Mouse (Mus musculus) neural tube, embryonic 14.5 days (tissue): ENCODE results near the gene Sstr5. TPM values are rescaled to one million over a fixed set of nuclear protein-coding genes. Genes with fewer than 3 reads are reported as not detected.

Experiments used
- ATAC-seq: fragments of 200-750 bp; cut with Nextera tagmentation; 2 replicates; pipeline ENCODE4 v1.8.0; 2017; ENCODE audit warnings: low read depth, mild to moderate bottlenecking, moderate TSS enrichment, moderate library complexity
- H3K27ac ChIP-seq: fragments of 300-500 bp; sonication (generic); 2 replicates; pipeline ENCODE4 v1.5.1; 2014; ENCODE audit warnings: low read depth, mild to moderate bottlenecking, control low read depth, low read length, moderate library complexity, mixed read lengths
- H3K27me3 ChIP-seq: fragments of 300-500 bp; sonication (generic); 2 replicates; pipeline ENCODE4 v1.6.1; 2014; ENCODE audit warnings: low read length; ENCODE audit not compliant: control insufficient read depth, insufficient read depth
- H3K36me3 ChIP-seq: fragments of 300-500 bp; sonication (generic); 2 replicates; pipeline ENCODE4 v1.6.1; 2014; ENCODE audit warnings: low read length, mixed read lengths; ENCODE audit not compliant: control insufficient read depth, insufficient read depth
- H3K4me1 ChIP-seq: fragments of 300-500 bp; sonication (generic); 2 replicates; pipeline ENCODE4 v1.6.1; 2014; ENCODE audit warnings: low read length; ENCODE audit not compliant: control insufficient read depth, insufficient read depth
- H3K4me2 ChIP-seq: fragments of 300-500 bp; sonication (generic); 2 replicates; pipeline ENCODE4 v1.6.1; 2014; ENCODE audit warnings: mild to moderate bottlenecking, low read depth, low read length, control low read depth
- H3K4me3 ChIP-seq: fragments of 300-500 bp; sonication (generic); 2 replicates; pipeline ENCODE4 v1.5.1; 2014; ENCODE audit warnings: low read depth, low read length, control low read depth, mixed read lengths
- H3K9ac ChIP-seq: fragments of 300-500 bp; sonication (generic); replicated peaks from 2 replicates; pipeline ENCODE4 v1.6.1; 2014; ENCODE audit warnings: low read depth, mild to moderate bottlenecking, control low read depth, low read length, mixed read lengths
- H3K9me3 ChIP-seq: fragments of 300-500 bp; sonication (generic); 2 replicates; pipeline ENCODE4 v1.6.1; 2016; ENCODE audit warnings: low read length; ENCODE audit not compliant: control insufficient read depth
- WGBS: fragments of 180-500 bp; shearing (Covaris S2); extraction: QIAGEN DNeasy Blood & Tissue Kit; methylation state at CpG from one replicate; pipeline ENCODE4 v1.1.7; 2014; 5-methylcytosine and 5-hydroxymethylcytosine counted together
- polyA plus RNA-seq: library from polyadenylated mRNA; unstranded; fragments of >200 nt; fragmentation: Nextera tagmentation; extraction: Ambion mirVana; gene quantifications from 2 replicates; pipeline ENCODE4 v1.2.1, GENCODE M21; 2014

The Sstr5 gene
- polyA plus RNA-seq, 1 experiment from 2014 or later = 0.55 TPM

DNA sequence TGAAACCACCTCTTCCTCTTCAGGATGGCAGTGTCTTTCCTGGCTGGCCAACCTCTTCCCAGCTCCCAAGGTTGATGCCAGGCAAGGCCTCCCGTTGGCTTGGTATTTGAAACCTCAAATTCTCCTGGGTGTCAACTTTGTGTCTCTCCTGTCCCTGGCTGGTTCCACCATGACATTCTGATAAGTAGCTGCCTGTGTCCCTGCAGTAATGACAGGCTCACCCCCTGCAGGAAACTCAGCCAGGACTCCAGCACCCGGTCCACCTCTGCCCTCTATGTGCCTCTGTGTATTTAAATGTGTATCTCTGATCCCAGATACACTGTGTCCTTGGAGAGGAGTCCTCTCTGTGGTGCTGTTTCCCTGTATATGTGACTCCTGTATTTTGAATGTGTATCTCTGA, 30.8 kb downstream of the Sstr5 start:
- no peak overlapping the region for H3K9ac ChIP-seq
- peaks cover 7% of the 10 kb centered on the region; the same call in 1 of the 2 replicates for H3K4me1 ChIP-seq
- no peaks in the 10 kb centered on the region for H3K36me3 ChIP-seq
- H3K27me3 ChIP-seq = no peaks in the 10 kb centered on the region
- no peak for ATAC-seq
- no peak overlapping the region for H3K27ac ChIP-seq
- H3K4me2 ChIP-seq = no peak overlapping the region
- WGBS = 83% methylated on average over 2 of the region's 2 CpGs
- H3K4me3 ChIP-seq = no peak overlapping the region
- no peaks in the 10 kb centered on the region for H3K9me3 ChIP-seq

DNA sequence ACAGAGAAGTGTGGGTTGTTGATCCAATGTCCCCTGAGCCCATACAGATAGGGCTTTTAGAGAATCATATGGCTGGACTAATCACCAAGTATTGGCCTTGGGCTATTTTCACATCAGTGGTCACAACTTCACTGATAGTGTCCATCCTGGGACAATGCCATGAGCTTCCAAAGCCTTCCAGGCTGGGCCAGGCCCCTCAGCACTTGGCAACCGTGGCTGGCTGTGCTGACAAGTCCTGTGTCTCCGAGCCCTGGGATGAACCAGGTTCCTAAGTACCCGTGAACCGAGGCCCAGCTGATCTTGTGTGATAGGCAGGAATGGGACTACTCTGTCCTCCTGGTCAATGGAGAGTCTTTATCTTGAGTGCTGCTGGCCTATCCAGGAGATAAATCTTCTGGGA, 33.0 kb downstream of the Sstr5 start:
- Histone ChIP-seq H3K27me3 (no peaks in the 10 kb centered on the region), H3K9ac (no peak overlapping the region), H3K27ac (no peak overlapping the region), H3K4me2 (no peak overlapping the region), H3K4me1 (peaks cover 7% of the 10 kb centered on the region; the same call in 1 of the 2 replicates), H3K9me3 (no peaks in the 10 kb centered on the region), H3K36me3 (no peaks in the 10 kb centered on the region), H3K4me3 (no peak overlapping the region)
- 87% methylated on average over 4 of the region's 4 CpGs for WGBS
- ATAC-seq = no peak

DNA sequence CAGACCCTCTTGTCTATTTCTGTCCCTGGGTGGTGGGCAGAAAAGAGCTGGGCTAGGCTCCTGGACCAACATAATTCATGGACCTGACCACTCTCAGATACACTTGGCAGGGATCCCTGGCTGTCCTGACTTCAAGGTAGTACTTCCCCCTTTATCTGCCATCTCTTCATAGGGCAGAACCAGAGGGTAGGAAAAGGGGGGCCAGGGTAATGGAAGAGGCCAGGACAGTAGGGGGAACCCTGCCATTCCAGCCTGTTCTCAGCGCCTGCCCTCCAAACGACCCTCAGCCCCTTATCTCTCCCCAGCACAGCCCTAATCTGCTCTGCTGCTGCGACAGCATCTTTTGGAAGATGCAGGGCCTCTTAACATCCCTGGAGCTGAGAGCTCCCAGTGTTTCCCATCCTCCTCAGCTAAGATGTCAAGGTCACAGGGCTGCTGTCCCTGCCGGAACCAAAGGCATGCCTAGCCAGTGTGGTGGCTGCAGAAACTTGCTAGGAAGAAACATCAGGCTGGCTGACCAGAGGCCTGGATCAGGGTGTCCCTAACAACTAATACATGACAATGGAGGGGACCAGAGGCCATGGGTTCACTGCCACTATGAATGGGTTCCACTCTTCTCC, 33.7 kb downstream of the Sstr5 start:
- Histone ChIP-seq H3K27me3 (no peaks in the 10 kb centered on the region), H3K27ac (no peak overlapping the region), H3K9ac (no peak overlapping the region), H3K4me2 (no peak overlapping the region), H3K9me3 (no peaks in the 10 kb centered on the region), H3K4me1 (peaks cover 7% of the 10 kb centered on the region; the same call in 1 of the 2 replicates), H3K4me3 (no peak overlapping the region), H3K36me3 (no peaks in the 10 kb centered on the region)
- 58% methylated on average over 4 of the region's 4 CpGs for WGBS
- ATAC-seq = no peak

DNA sequence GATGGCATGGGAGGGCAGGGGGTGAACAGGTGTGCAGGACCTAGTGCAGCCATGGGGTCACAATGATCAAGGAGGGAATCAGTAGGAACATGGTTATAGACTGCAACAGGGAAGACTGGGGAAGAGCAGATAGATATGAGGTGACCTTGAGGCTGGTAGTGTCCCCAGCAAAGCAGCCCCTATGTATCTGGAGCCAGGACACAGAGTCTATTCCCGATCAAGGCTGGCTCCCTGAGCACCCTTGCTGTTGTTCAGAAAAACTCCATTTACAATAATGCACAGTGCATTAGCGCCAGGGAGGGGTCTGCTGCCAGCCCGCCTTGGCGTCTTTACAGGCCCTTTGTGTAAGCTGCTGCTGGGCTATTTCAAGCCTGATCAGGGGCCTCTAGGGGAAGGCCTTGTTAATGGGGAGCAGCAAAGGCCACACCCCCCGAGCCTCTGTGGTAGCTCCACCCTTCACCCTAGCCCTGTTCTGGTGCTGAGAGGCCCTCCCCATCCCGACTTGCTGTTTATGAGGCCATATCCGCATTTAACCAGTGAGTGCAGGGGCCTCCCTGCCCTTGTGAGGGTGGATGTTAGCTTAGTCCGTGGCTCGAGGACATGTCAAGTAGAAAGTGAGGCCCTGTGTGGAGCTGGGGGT, 34.7 kb downstream of the Sstr5 start:
- WGBS = 8% methylated on average over 9 of the region's 9 CpGs

DNA sequence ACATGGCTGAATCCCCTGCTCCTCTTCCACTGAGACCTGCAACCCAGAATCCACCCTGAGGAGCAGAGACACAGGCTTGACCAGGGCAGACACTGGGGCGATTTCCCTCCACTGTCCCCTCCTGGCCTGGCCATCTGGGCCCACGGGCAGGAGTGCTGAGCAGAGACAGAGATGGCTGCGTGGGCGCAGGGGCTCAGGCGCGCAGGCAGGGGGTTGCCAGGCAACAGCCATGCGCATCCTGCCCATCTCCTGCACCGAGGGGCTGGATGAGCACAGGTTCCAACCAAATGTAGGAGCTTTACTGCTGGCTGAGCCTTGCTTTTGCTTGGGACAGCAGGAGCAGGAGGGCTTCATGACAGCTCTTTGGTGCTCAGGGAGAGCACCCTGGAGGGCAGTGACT, 40.5 kb downstream of the Sstr5 start:
- Histone ChIP-seq H3K27ac (no peak overlapping the region), H3K9ac (no peak overlapping the region; the same call in 1 of the 2 replicates), H3K4me1 (0 out of 2 replicates have a peak, but pooled peaks cover 5% of the 10 kb centered on the region), H3K4me3 (no peak overlapping the region), H3K36me3 (no peaks in the 10 kb centered on the region), H3K27me3 (no peaks in the 10 kb centered on the region), H3K9me3 (no peaks in the 10 kb centered on the region), H3K4me2 (no peak overlapping the region)
- no peak for ATAC-seq
- 28% methylated on average over 8 of the region's 8 CpGs for WGBS

More for the DNA sequence above, 34.7 kb downstream of the Sstr5 start:
- Histone ChIP-seq H3K4me3 (no peak overlapping the region), H3K4me1 (peaks cover 7% of the 10 kb centered on the region; the same call in 1 of the 2 replicates), H3K4me2 (no peak overlapping the region), H3K27ac (no peak overlapping the region), H3K9ac (no peak overlapping the region), H3K36me3 (no peaks in the 10 kb centered on the region), H3K9me3 (no peaks in the 10 kb centered on the region), H3K27me3 (no peaks in the 10 kb centered on the region)
- ATAC-seq = peak; percentile 75; the same call in 1 of the 2 replicates

DNA sequence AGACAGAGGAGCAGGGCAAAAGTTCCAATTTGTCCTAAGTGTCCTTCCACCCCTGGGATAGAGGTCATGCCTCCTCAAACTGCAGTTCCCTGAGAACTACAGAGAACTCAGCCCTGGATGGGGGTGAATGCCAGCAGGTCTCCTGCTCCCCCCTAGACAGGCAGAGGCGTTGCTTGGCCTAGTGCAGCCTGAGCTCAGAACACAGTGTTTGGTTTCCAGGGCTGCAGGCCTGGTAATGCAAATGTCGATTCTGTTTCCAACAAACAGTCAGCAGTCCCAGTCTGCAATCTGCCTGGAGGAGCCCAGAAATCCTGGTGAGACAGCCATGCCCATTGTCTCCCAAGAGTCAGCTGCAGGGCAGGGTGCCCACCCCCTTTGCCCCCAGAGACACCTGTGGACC, 42.8 kb downstream of the Sstr5 start, which contains the start of gene Tekt4:
TSS of gene Tekt4 (plus strand) at position 344 of the 400 bp plus-strand sequence.
- Histone ChIP-seq H3K4me1 (0 out of 2 replicates have a peak, but pooled peaks cover 5% of the 10 kb centered on the region), H3K27ac (no peak within 1 kb of the TSS), H3K4me2 (no peak within 1 kb of the TSS), H3K9ac (no peak within 1 kb of the TSS), H3K36me3 (no peaks in the 10 kb centered on the region), H3K4me3 (no peak within 1 kb of the TSS), H3K27me3 (no peaks in the 10 kb centered on the region), H3K9me3 (no peaks in the 10 kb centered on the region)
- ATAC-seq = no peak
- WGBS = 60% methylated on average over 2 of the region's 2 CpGs

DNA sequence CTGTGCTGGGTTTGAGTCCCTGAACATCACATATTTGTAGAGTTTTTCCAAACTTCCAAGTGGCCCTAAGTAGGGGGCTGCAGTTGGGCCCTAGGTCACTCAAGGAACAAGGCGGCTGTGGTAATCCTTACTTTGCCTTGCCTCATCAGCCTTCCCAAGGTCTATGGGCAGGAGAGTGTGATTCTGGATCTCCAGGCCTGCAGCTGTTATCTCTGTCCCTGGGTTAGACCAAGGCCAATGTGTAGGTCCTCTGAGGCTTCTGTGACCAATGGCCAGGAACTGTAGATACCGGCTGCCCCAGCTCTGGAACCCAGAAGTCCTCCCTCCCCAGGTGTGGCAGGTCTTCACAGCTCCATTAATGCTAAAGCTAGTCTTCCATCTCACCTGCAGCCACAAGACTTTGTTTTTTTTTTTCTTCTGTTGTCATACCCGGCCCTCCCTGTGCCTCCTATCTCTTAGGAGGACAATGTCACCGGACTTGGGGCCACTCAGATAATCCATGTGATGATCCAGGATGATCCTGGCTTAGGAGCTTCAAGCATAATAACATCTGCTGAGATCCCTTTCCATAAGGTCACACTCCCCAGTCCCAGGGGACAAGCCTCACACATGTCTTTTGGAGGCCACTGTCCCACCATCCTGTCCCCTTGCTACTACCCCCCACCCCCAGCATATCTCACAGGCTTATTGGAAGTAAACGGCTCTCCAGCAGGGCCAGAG, 44.7 kb downstream of the Sstr5 start:
- no peaks in the 10 kb centered on the region for H3K27me3 ChIP-seq
- no peaks in the 10 kb centered on the region for H3K9me3 ChIP-seq
- no peak overlapping the region for H3K27ac ChIP-seq
- H3K4me3 ChIP-seq = no peak overlapping the region
- no peak overlapping the region for H3K9ac ChIP-seq
- 78% methylated on average over 5 of the region's 5 CpGs for WGBS
- H3K4me1 ChIP-seq = 0 out of 2 replicates have a peak, but pooled peaks cover 5% of the 10 kb centered on the region
- no peaks in the 10 kb centered on the region for H3K36me3 ChIP-seq
- H3K4me2 ChIP-seq = no peak overlapping the region
- no peak for ATAC-seq

DNA sequence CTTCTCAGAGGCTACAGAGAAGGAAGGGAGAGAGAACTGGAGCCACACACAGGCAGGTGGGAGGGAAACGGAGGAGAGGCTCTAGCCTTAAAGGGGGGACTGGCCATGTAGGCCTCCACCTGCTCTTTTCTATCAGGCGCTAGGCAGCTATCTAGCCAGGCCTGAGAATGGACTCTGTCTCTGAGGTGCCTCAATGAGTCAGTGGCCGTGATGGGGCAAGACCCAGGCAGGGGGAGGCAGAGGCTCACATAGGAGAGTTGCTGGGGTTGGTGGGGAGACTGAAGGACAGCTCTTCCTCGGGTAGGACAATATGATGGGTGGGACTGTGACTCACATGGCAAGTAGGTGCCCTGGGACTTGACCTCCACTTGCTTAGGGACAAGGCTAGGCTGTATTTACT, 46.8 kb downstream of the Sstr5 start:
- Histone ChIP-seq H3K36me3 (no peaks in the 10 kb centered on the region), H3K4me3 (no peak overlapping the region), H3K4me1 (0 out of 2 replicates have a peak, but pooled peaks cover under 1% of the 10 kb centered on the region), H3K9me3 (no peaks in the 10 kb centered on the region), H3K9ac (no peak overlapping the region), H3K27me3 (no peaks in the 10 kb centered on the region), H3K27ac (no peak overlapping the region), H3K4me2 (no peak overlapping the region)
- ATAC-seq = no peak
- WGBS = 68% methylated on average over 4 of the region's 4 CpGs

DNA sequence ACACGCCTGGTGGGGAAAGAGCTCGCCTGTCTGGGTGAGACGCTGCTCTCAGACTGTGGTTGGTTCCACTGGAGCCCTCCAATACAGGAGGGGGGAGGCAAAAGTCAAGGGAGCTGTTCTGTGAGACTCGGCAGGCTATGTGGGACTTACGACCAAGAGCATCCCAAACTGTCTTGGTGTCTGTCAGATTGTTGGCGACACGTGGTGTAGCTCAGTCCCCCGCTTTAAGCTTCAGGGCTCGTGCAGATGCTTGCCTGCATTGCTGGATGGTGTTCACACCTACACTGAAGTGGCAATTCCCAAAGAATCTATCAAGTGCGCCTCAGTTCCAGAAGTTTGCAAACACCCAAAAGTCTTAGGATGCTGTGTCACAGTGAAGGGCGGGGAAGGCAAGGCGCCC, 49.2 kb downstream of the Sstr5 start:
- Histone ChIP-seq H3K9ac (no peak overlapping the region), H3K27me3 (no peaks in the 10 kb centered on the region), H3K27ac (no peak overlapping the region), H3K36me3 (no peaks in the 10 kb centered on the region), H3K4me1 (0 out of 2 replicates have a peak, but pooled peaks cover 3% of the 10 kb centered on the region), H3K9me3 (no peaks in the 10 kb centered on the region), H3K4me2 (no peak overlapping the region), H3K4me3 (no peak overlapping the region)
- 86% methylated on average over 12 of the region's 12 CpGs for WGBS
- no peak for ATAC-seq
